Mouse (Mus musculus) midbrain, postnatal 0 days (tissue): ENCODE data around the gene Lgi2. TPM values are rescaled to one million over a fixed set of nuclear protein-coding genes. Genes with fewer than 3 reads are reported as not detected.
A peak's percentile ranks its signal among the peaks of the same experiment; 100 is the strongest.

ENCODE experiments used
- ATAC-seq: fragments of 200-750 bp; cut with Nextera tagmentation; 2 replicates; pipeline ENCODE4 v1.8.0; 2017; ENCODE audit warnings: moderate number of reproducible peaks, mild to moderate bottlenecking, moderate TSS enrichment, moderate library complexity; ENCODE audit not compliant: low FRiP score
- DNase-seq: peaks from one replicate; pipeline ENCODE4 v3.0.0-alpha.2; 2015; ENCODE audit warnings: low spot score
- H3K27ac ChIP-seq: fragments of 300-500 bp; sonication (generic); 2 replicates; pipeline ENCODE4 v1.5.1; 2014; ENCODE audit warnings: low read depth, mild to moderate bottlenecking, low read length, mixed read lengths
- H3K27me3 ChIP-seq: fragments of 300-500 bp; sonication (generic); 2 replicates; pipeline ENCODE4 v1.6.1; 2014; ENCODE audit warnings: low read length, control low read depth, mixed read lengths; ENCODE audit not compliant: insufficient read depth
- H3K36me3 ChIP-seq: fragments of 300-500 bp; sonication (generic); 2 replicates; pipeline ENCODE4 v1.6.1; 2014; ENCODE audit warnings: low read length, control low read depth, mixed read lengths; ENCODE audit not compliant: insufficient read depth
- H3K4me1 ChIP-seq: fragments of 300-500 bp; sonication (generic); 2 replicates; pipeline ENCODE4 v1.6.1; 2014; ENCODE audit warnings: mild to moderate bottlenecking, control low read depth, antibody characterized with exemption, low read length, mixed read lengths; ENCODE audit not compliant: insufficient read depth
- H3K4me2 ChIP-seq: fragments of 300-500 bp; sonication (generic); 2 replicates; pipeline ENCODE4 v1.6.1; 2014; ENCODE audit warnings: low read depth, mild to moderate bottlenecking, low read length, mixed read lengths; ENCODE audit not compliant: poor library complexity, severe bottlenecking
- H3K4me3 ChIP-seq: fragments of 300-500 bp; sonication (generic); 2 replicates; pipeline ENCODE4 v1.5.1; 2014; ENCODE audit warnings: low read depth, mild to moderate bottlenecking, low read length, moderate library complexity
- H3K9ac ChIP-seq: fragments of 300-500 bp; sonication (generic); replicated peaks from 2 replicates; pipeline ENCODE4 v1.6.1; 2014; ENCODE audit warnings: mild to moderate bottlenecking, low read length, moderate library complexity, mixed read lengths; ENCODE audit not compliant: poor library complexity, severe bottlenecking
- H3K9me3 ChIP-seq: fragments of 300-500 bp; sonication (generic); 2 replicates; pipeline ENCODE4 v1.6.1; 2016; ENCODE audit warnings: low read length, control low read depth
- CTCF ChIP-seq: IDR thresholded peaks from 2 replicates; pipeline ENCODE4 v1.5.1; 2016; ENCODE audit warnings: antibody characterized with exemption, mild to moderate bottlenecking
- WGBS: fragments of 180-500 bp; shearing (Covaris S2); extraction: QIAGEN DNeasy Blood & Tissue Kit; methylation state at CpG from one replicate; pipeline ENCODE4 v1.1.7; 2014; 5-methylcytosine and 5-hydroxymethylcytosine counted together
- polyA plus RNA-seq: library from polyadenylated mRNA; unstranded; fragments of >200 nt; fragmentation: Nextera tagmentation; extraction: Ambion mirVana; gene quantifications from 2 replicates; pipeline ENCODE4 v1.2.1, GENCODE M21; 2015
- total RNA-seq: library from RNA; depleted of rRNA; stranded (reverse); fragments of >200 nt; gene quantifications from 2 replicates; pipeline ENCODE4 v1.2.3, GENCODE M21; 2014

The Lgi2 gene
- total and polyA plus RNA-seq, 2 experiments from 2014 or later = 9.8 to 24.0 TPM

- 18% methylated on average over 21 of the region's 21 CpGs for WGBS
- no peak for TF ChIP-seq CTCF
- ATAC-seq (peak; percentile 73), DNase-seq (peak; percentile 43)
- H3K27me3 ChIP-seq = no peaks in the 10 kb centered on the region
- peak overlapping the region; percentile 51 for H3K4me2 ChIP-seq
- peak overlapping the region; percentile 53 for H3K9ac ChIP-seq
- no peaks in the 10 kb centered on the region for H3K9me3 ChIP-seq
- no peak overlapping the region for H3K27ac ChIP-seq
- H3K4me3 ChIP-seq = peak overlapping the region; percentile 31
- H3K36me3 ChIP-seq = no peaks in the 10 kb centered on the region
- no peaks in the 10 kb centered on the region for H3K4me1 ChIP-seq
Observed at GRCm38 (mm10) chr5:52516072-52516476, 50.2 kb downstream of the Lgi2 start.

- no peaks in the 10 kb centered on the region for H3K9me3 ChIP-seq
- no peak overlapping the region for H3K27ac ChIP-seq
- 21% methylated on average over 22 of the region's 22 CpGs for WGBS
Observed at GRCm38 (mm10) chr5:52515246-52516021, 50.8 kb downstream of the Lgi2 start.

GRCm38 (mm10) chr5:52511089-52511488 is 55.2 kb downstream of the Lgi2 start:
- 64% methylated on average over 3 of the region's 3 CpGs for WGBS
- Histone ChIP-seq H3K9ac (no peak overlapping the region), H3K4me2 (no peak overlapping the region), H3K9me3 (no peaks in the 10 kb centered on the region), H3K27ac (no peak overlapping the region), H3K27me3 (no peaks in the 10 kb centered on the region), H3K36me3 (no peaks in the 10 kb centered on the region), H3K4me3 (no peak overlapping the region), H3K4me1 (no peaks in the 10 kb centered on the region)
- no peak for DNase-seq
- no peak for ATAC-seq
- no peak for TF ChIP-seq CTCF

More at GRCm38 (mm10) chr5:52515246-52516021, 50.8 kb downstream of the Lgi2 start:
- DNase-seq = peak; percentile 87
- peak; percentile 55 for ATAC-seq
- H3K9ac ChIP-seq = peak overlapping the region; percentile 53
- no peaks in the 10 kb centered on the region for H3K36me3 ChIP-seq
- H3K4me2 ChIP-seq = peak overlapping the region; percentile 51
- peak; percentile 87 for TF ChIP-seq CTCF
- H3K4me1 ChIP-seq = no peaks in the 10 kb centered on the region
- H3K27me3 ChIP-seq = no peaks in the 10 kb centered on the region
- H3K4me3 ChIP-seq = peak overlapping the region; percentile 31

GRCm38 (mm10) chr5:52509416-52509815 is 56.8 kb downstream of the Lgi2 start:
- no peak overlapping the region for H3K4me2 ChIP-seq
- H3K27me3 ChIP-seq = no peaks in the 10 kb centered on the region
- no peak for DNase-seq
- no peaks in the 10 kb centered on the region for H3K4me1 ChIP-seq
- no peak overlapping the region for H3K27ac ChIP-seq
- H3K9ac ChIP-seq = no peak overlapping the region
- no peak overlapping the region for H3K4me3 ChIP-seq
- H3K9me3 ChIP-seq = no peaks in the 10 kb centered on the region
- no peaks in the 10 kb centered on the region for H3K36me3 ChIP-seq
- TF ChIP-seq CTCF = no peak
- no peak for ATAC-seq
- WGBS = 87% methylated on average over 6 of the region's 6 CpGs

GRCm38 (mm10) chr5:52504666-52505065 is 61.6 kb downstream of the Lgi2 start:
- 84% methylated on average over 13 of the region's 13 CpGs for WGBS
- Histone ChIP-seq H3K36me3 (no peaks in the 10 kb centered on the region), H3K4me3 (no peak overlapping the region), H3K9ac (no peak overlapping the region), H3K27ac (no peak overlapping the region), H3K4me2 (no peak overlapping the region), H3K4me1 (no peaks in the 10 kb centered on the region), H3K9me3 (no peaks in the 10 kb centered on the region), H3K27me3 (no peaks in the 10 kb centered on the region)
- TF ChIP-seq CTCF = no peak
- ATAC-seq (no peak), DNase-seq (no peak)

GRCm38 (mm10) chr5:52504148-52504547 is 62.1 kb downstream of the Lgi2 start:
- Histone ChIP-seq H3K27ac (no peak overlapping the region), H3K9ac (no peak overlapping the region), H3K27me3 (no peaks in the 10 kb centered on the region), H3K36me3 (no peaks in the 10 kb centered on the region), H3K4me2 (no peak overlapping the region), H3K4me1 (no peaks in the 10 kb centered on the region), H3K9me3 (no peaks in the 10 kb centered on the region), H3K4me3 (no peak overlapping the region)
- 86% methylated on average over 11 of the region's 11 CpGs for WGBS
- ATAC-seq (no peak), DNase-seq (peak; percentile 33)
- no peak for TF ChIP-seq CTCF
